Mouse (Mus musculus) stomach, postnatal 0 days (tissue): ENCODE results near the gene Wnt7b.

ENCODE experiments used
- CTCF ChIP-seq: IDR thresholded peaks from 2 replicates; pipeline ENCODE4 v1.5.1; 2016; ENCODE audit warnings: antibody characterized with exemption, low read depth, mild to moderate bottlenecking, moderate library complexity
- EP300 ChIP-seq: optimal IDR thresholded peaks from 2 replicates; pipeline ENCODE3; 2016; ENCODE audit warnings: antibody characterized with exemption

- TF ChIP-seq CTCF: no peak
- TF ChIP-seq EP300: no peak
Observed at GRCm38 (mm10) chr15:85569167-85569797, 13.0 kb downstream of the Wnt7b start.
